Mouse (Mus musculus) cortical plate, adult 2 months (tissue): ENCODE data around the gene Krt28.

Source experiments
- CTCF ChIP-seq: fragments of 200-500 bp; IDR thresholded peaks from 2 replicates; pipeline ENCODE4 v1.5.1; 2011; ENCODE audit warnings: mild to moderate bottlenecking, control low read depth, low read length; ENCODE audit not compliant: insufficient read depth; ENCODE audit errors: extremely low read depth
- POLR2A ChIP-seq: fragments of 200-500 bp; IDR thresholded peaks from 2 replicates; pipeline ENCODE4 v1.6.1; 2011; ENCODE audit warnings: mild to moderate bottlenecking, low read length, control low read depth; ENCODE audit not compliant: insufficient read depth; ENCODE audit errors: extremely low read depth

GRCm38 (mm10) chr11:99398084-99398483 lies 23.4 kb upstream of the Krt28 start:
- TF ChIP-seq POLR2A = no peak
- TF ChIP-seq CTCF = no peak
